Mouse (Mus musculus): ENCODE measurements around the gene Tanc2. TPM values are rescaled to one million over a fixed set of nuclear protein-coding genes. Genes with fewer than 3 reads are reported as not detected.

The Tanc2 gene
- polyA plus RNA-seq, 1 experiment from 2014 or later, result 24.1 TPM

DNA sequence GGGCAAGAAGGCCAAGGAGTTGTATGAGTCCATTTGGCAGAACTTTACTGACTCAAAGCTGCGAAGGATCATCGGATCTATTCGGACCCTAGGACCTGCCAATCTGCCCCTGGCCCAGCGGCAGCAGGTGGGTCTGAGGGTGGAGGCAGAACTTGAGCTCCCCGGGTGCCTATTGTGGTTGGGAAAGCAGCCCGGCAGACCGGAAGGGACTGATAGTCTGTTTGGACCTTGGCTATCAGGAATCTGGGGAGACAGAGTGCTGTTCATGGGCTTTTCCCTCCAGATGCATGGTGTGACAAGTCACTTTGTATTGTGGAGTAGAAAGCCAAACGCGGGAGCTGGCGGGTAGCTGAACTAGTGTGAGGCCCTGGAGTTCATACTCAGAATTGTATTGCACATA lies 379.2 kb downstream of the Tanc2 start:
- H3K4me2 ChIP-seq (ENCODE audit: low read length), result no peak overlapping the region
- ATAC-seq (ENCODE audit: insufficient number of reproducible peaks, insufficient read depth, low FRiP score, low read depth), result no peak

DNA sequence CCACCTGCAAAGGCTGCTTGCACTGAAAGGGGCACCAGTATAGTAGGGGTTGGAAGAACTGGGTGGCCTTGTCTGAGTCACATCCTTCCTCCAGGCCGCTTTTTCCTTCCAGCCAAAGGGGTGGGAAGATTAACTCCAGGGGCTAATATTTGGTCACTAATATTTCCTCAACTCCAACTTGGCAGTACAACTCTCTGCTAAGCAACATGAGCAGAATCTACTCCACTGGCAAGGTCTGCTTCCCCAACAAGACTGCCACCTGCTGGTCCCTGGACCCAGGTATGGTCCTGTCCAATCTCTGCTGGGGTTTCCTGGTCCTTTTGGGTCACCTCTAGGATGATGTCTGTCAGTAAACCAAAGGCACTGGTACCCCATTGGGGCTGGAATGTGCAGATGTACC lies 379.7 kb downstream of the Tanc2 start:
- H3K27ac ChIP-seq (replicated peaks in 1 of 2; ENCODE audit: control insufficient read depth in 1 of 2, insufficient read depth in 1 of 2, low read depth in 2 of 2, low read length in 2 of 2), result no peak overlapping the region
- H3K4me3 ChIP-seq (ENCODE audit: control insufficient read depth in 1 of 2, insufficient read depth in 1 of 2, low read depth in 1 of 2, low read length in 2 of 2), result no peak overlapping the region
- whole genome bisulfite sequencing, result 54% methylated on average over 1 of the region's 1 CpGs
- peaks cover 60% of the 10 kb centered on the region for H3K27me3 ChIP-seq (ENCODE audit: control insufficient read depth, insufficient read depth, low read length)
- H3K4me1 ChIP-seq (ENCODE audit: control insufficient read depth in 2 of 2, insufficient read depth in 2 of 2, low read length in 2 of 2), result peaks cover 3 to 10% of the 10 kb centered on the region in 2 experiments; a peak in 3 of 4 replicates
- no peaks in the 10 kb centered on the region for H3K36me3 ChIP-seq (ENCODE audit: control insufficient read depth, insufficient read depth, low read length)
- no peak overlapping the region for H3K4me2 ChIP-seq (ENCODE audit: low read length)
- no peak for ATAC-seq (ENCODE audit: insufficient number of reproducible peaks, insufficient read depth, low FRiP score, low read depth)
- H3K9ac ChIP-seq (ENCODE audit: low read length), result no peak overlapping the region
- no peaks in the 10 kb centered on the region for H3K9me3 ChIP-seq (ENCODE audit: control insufficient read depth, low read length)

More for the DNA sequence above, 379.2 kb downstream of the Tanc2 start:
- Histone ChIP-seq H3K27me3 (ENCODE audit: control insufficient read depth, insufficient read depth, low read length) (peaks cover 60% of the 10 kb centered on the region), H3K36me3 (ENCODE audit: control insufficient read depth, insufficient read depth, low read length) (no peaks in the 10 kb centered on the region), H3K9ac (ENCODE audit: low read length) (no peak overlapping the region), H3K4me1 (ENCODE audit: control insufficient read depth in 2 of 2, insufficient read depth in 2 of 2, low read length in 2 of 2) (peaks cover 3 to 10% of the 10 kb centered on the region in 2 experiments; a peak in 3 of 4 replicates), H3K9me3 (ENCODE audit: control insufficient read depth, low read length) (no peaks in the 10 kb centered on the region), H3K4me3 (ENCODE audit: control insufficient read depth in 1 of 2, insufficient read depth in 1 of 2, low read depth in 1 of 2, low read length in 2 of 2) (no peak overlapping the region), H3K27ac (replicated peaks in 1 of 2; ENCODE audit: control insufficient read depth in 1 of 2, insufficient read depth in 1 of 2, low read depth in 2 of 2, low read length in 2 of 2) (no peak overlapping the region)
- WGBS, result 40% methylated on average over 10 of the region's 10 CpGs

DNA sequence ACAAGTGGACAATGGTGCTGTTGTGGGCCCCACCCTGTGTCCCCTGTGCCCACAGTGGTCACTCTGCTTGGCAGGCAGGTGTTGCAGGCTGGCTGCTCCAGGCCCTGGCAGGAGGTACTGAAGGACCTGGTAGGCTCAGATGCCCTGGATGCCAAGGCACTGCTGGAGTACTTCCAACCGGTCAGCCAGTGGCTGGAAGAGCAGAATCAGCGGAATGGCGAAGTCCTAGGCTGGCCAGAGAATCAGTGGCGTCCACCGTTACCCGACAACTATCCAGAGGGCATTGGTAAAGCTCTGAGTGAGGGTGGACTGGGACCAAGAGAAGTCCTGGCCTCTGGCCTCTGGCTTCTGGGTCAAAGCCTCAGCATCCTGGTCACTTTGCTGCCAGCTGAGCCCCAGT lies 384.8 kb downstream of the Tanc2 start:
- ATAC-seq (ENCODE audit: insufficient number of reproducible peaks, insufficient read depth, low FRiP score, low read depth), result no peak

DNA sequence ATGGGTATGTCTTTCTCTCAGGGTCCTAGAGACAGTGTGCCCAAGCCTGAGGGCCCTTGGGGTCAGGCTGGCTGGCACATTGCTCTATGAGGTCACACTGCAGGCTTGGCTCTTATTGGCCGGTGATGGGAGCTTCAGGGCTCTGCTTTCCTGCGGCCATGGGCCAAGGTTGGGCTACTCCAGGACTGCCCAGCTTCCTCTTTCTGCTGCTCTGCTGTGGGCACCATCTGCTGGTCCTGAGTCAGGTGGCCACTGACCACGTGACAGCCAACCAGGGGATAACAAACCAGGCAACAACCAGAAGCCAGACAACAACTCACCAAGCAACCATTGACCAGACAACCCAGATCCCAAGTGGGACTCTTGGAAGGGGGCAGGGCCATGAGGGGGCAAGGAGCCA lies 385.3 kb downstream of the Tanc2 start:
- peaks cover 18% of the 10 kb centered on the region for H3K27me3 ChIP-seq (ENCODE audit: control insufficient read depth, insufficient read depth, low read length)
- no peaks in the 10 kb centered on the region for H3K4me1 ChIP-seq (ENCODE audit: control insufficient read depth in 2 of 2, insufficient read depth in 2 of 2, low read length in 2 of 2)
- no peak overlapping the region for H3K4me2 ChIP-seq (ENCODE audit: low read length)
- H3K4me3 ChIP-seq (ENCODE audit: control insufficient read depth in 1 of 2, insufficient read depth in 1 of 2, low read depth in 1 of 2, low read length in 2 of 2), result no peak overlapping the region
- no peaks in the 10 kb centered on the region for H3K9me3 ChIP-seq (ENCODE audit: control insufficient read depth, low read length)
- H3K27ac ChIP-seq (replicated peaks in 1 of 2; ENCODE audit: control insufficient read depth in 1 of 2, insufficient read depth in 1 of 2, low read depth in 2 of 2, low read length in 2 of 2), result no peak overlapping the region
- no peak overlapping the region for H3K9ac ChIP-seq (ENCODE audit: low read length)
- no peaks in the 10 kb centered on the region for H3K36me3 ChIP-seq (ENCODE audit: control insufficient read depth, insufficient read depth, low read length)
- ATAC-seq (ENCODE audit: insufficient number of reproducible peaks, insufficient read depth, low FRiP score, low read depth), result no peak
- WGBS, result 70% methylated on average over 3 of the region's 3 CpGs

More for the DNA sequence above, 384.8 kb downstream of the Tanc2 start:
- Histone ChIP-seq H3K27me3 (ENCODE audit: control insufficient read depth, insufficient read depth, low read length) (peaks cover 23% of the 10 kb centered on the region), H3K9ac (ENCODE audit: low read length) (no peak overlapping the region), H3K36me3 (ENCODE audit: control insufficient read depth, insufficient read depth, low read length) (no peaks in the 10 kb centered on the region), H3K4me3 (ENCODE audit: control insufficient read depth in 1 of 2, insufficient read depth in 1 of 2, low read depth in 1 of 2, low read length in 2 of 2) (no peak overlapping the region), H3K4me1 (ENCODE audit: control insufficient read depth in 2 of 2, insufficient read depth in 2 of 2, low read length in 2 of 2) (no peaks in the 10 kb centered on the region), H3K4me2 (ENCODE audit: low read length) (no peak overlapping the region), H3K27ac (replicated peaks in 1 of 2; ENCODE audit: control insufficient read depth in 1 of 2, insufficient read depth in 1 of 2, low read depth in 2 of 2, low read length in 2 of 2) (no peak overlapping the region), H3K9me3 (ENCODE audit: control insufficient read depth, low read length) (no peaks in the 10 kb centered on the region)
- WGBS, result 89% methylated on average over 6 of the region's 6 CpGs

DNA sequence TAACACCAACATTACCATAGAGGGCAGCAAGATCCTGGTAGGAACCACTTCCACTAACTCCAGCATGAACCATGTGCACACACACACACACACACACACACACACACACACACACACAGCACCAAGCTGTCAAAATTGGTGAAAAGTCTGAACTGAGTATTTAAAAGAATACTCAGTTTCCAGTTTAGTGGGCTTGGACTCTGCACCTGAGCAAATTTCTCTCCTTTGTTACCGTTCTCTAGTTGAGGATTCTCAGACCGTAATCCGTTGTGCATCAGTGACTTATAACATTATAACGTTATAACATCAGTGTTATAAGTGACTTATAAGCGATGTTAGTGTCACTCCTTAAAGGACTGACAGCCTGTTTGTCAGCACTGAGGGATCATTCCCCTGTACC lies 385.9 kb downstream of the Tanc2 start:
- Histone ChIP-seq H3K9me3 (ENCODE audit: control insufficient read depth, low read length) (no peaks in the 10 kb centered on the region), H3K4me1 (ENCODE audit: control insufficient read depth in 2 of 2, insufficient read depth in 2 of 2, low read length in 2 of 2) (no peaks in the 10 kb centered on the region), H3K36me3 (ENCODE audit: control insufficient read depth, insufficient read depth, low read length) (no peaks in the 10 kb centered on the region), H3K9ac (ENCODE audit: low read length) (no peak overlapping the region), H3K27ac (replicated peaks in 1 of 2; ENCODE audit: control insufficient read depth in 1 of 2, insufficient read depth in 1 of 2, low read depth in 2 of 2, low read length in 2 of 2) (no peak overlapping the region), H3K4me2 (ENCODE audit: low read length) (no peak overlapping the region), H3K4me3 (ENCODE audit: control insufficient read depth in 1 of 2, insufficient read depth in 1 of 2, low read depth in 1 of 2, low read length in 2 of 2) (no peak overlapping the region), H3K27me3 (ENCODE audit: control insufficient read depth, insufficient read depth, low read length) (peaks cover 14% of the 10 kb centered on the region)
- no peak for ATAC-seq (ENCODE audit: insufficient number of reproducible peaks, insufficient read depth, low FRiP score, low read depth)
- WGBS, result 82% methylated on average over 5 of the region's 5 CpGs

DNA sequence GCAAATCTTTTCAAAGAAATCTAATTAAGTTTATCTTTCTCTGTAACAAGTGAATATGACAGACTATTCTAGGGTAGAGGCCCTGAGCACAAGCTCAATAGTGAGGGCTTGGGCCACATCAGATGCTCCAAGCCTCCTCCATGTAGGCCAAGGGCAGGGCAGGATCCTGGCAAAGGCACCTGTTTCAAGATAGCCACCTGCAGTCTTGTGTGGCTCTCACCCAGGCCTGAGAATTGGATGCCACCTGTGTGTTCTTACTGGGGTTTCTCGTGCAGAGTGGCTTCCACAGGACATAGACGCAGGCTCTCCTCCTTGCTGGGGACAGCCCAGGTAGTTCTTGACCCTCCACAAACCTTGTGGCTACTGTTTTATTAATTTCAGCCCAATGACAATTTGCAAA lies 388.4 kb downstream of the Tanc2 start:
- Histone ChIP-seq H3K9ac (ENCODE audit: low read length) (no peak overlapping the region), H3K9me3 (ENCODE audit: control insufficient read depth, low read length) (no peaks in the 10 kb centered on the region), H3K4me3 (ENCODE audit: control insufficient read depth in 1 of 2, insufficient read depth in 1 of 2, low read depth in 1 of 2, low read length in 2 of 2) (no peak overlapping the region), H3K27me3 (ENCODE audit: control insufficient read depth, insufficient read depth, low read length) (peaks cover 6% of the 10 kb centered on the region), H3K4me1 (ENCODE audit: control insufficient read depth in 2 of 2, insufficient read depth in 2 of 2, low read length in 2 of 2) (no peaks in the 10 kb centered on the region), H3K27ac (replicated peaks in 1 of 2; ENCODE audit: control insufficient read depth in 1 of 2, insufficient read depth in 1 of 2, low read depth in 2 of 2, low read length in 2 of 2) (no peak overlapping the region), H3K36me3 (ENCODE audit: control insufficient read depth, insufficient read depth, low read length) (no peaks in the 10 kb centered on the region), H3K4me2 (ENCODE audit: low read length) (no peak overlapping the region)
- ATAC-seq (ENCODE audit: insufficient number of reproducible peaks, insufficient read depth, low FRiP score, low read depth), result no peak
- 69% methylated on average over 2 of the region's 2 CpGs for WGBS

DNA sequence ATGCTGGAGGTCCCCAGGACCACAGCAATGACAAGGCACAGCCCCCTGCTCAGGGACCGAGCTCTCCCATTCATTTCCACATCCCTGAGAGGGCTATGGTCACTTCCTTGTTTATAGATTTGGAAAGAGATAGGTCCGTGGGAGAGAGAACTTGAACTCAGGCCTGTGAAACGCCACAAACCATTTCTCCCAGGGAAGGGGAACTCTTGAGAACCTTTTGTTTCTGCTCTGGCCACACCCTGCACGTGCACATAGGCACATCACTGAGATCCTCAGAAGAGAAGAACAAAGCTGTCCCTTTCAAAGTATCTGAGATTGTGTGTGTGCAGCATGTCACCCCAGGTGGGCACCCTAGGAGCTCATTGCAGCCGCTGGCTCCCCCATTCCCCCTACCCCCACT lies 388.8 kb downstream of the Tanc2 start:
- Histone ChIP-seq H3K27ac (replicated peaks in 1 of 2; ENCODE audit: control insufficient read depth in 1 of 2, insufficient read depth in 1 of 2, low read depth in 2 of 2, low read length in 2 of 2) (no peak overlapping the region), H3K9ac (ENCODE audit: low read length) (no peak overlapping the region), H3K36me3 (ENCODE audit: control insufficient read depth, insufficient read depth, low read length) (no peaks in the 10 kb centered on the region), H3K4me1 (ENCODE audit: control insufficient read depth in 2 of 2, insufficient read depth in 2 of 2, low read length in 2 of 2) (no peaks in the 10 kb centered on the region), H3K27me3 (ENCODE audit: control insufficient read depth, insufficient read depth, low read length) (peaks cover 2% of the 10 kb centered on the region; the same call in 1 of the 2 replicates), H3K9me3 (ENCODE audit: control insufficient read depth, low read length) (no peaks in the 10 kb centered on the region), H3K4me3 (ENCODE audit: control insufficient read depth in 1 of 2, insufficient read depth in 1 of 2, low read depth in 1 of 2, low read length in 2 of 2) (no peak overlapping the region), H3K4me2 (ENCODE audit: low read length) (no peak overlapping the region)
- no peak for ATAC-seq (ENCODE audit: insufficient number of reproducible peaks, insufficient read depth, low FRiP score, low read depth)
- 56% methylated on average over 5 of the region's 5 CpGs for WGBS

All from heart, embryonic 14.5 days (tissue).